Mouse (Mus musculus) gastrocnemius, postnatal 25 days (tissue): ENCODE results near the gene Strip2. TPM values are rescaled to one million over a fixed set of nuclear protein-coding genes. Genes with fewer than 3 reads are reported as not detected.

Source experiments
- DNase-seq: peaks from one replicate; pipeline ENCODE4 v3.0.0; 2022
- long read RNA-seq, 2 experiments: library from polyadenylated mRNA; stranded (forward); transcript quantifications; one replicate each; pipeline ENCODE4 v2.0.0; 2021
- total RNA-seq, 2 experiments: library from RNA; stranded (reverse); gene quantifications; 1 replicate in 1 of 2; 2 replicates in 1 of 2; pipeline ENCODE4 v1.2.3; 2021

Strip2 gene
- under 1 TPM; 0.94 to 1.00 TPM for total RNA-seq
- long read RNA-seq, experiment 1 = 0 reads
- long read RNA-seq, experiment 2 = 0 reads

DNA sequence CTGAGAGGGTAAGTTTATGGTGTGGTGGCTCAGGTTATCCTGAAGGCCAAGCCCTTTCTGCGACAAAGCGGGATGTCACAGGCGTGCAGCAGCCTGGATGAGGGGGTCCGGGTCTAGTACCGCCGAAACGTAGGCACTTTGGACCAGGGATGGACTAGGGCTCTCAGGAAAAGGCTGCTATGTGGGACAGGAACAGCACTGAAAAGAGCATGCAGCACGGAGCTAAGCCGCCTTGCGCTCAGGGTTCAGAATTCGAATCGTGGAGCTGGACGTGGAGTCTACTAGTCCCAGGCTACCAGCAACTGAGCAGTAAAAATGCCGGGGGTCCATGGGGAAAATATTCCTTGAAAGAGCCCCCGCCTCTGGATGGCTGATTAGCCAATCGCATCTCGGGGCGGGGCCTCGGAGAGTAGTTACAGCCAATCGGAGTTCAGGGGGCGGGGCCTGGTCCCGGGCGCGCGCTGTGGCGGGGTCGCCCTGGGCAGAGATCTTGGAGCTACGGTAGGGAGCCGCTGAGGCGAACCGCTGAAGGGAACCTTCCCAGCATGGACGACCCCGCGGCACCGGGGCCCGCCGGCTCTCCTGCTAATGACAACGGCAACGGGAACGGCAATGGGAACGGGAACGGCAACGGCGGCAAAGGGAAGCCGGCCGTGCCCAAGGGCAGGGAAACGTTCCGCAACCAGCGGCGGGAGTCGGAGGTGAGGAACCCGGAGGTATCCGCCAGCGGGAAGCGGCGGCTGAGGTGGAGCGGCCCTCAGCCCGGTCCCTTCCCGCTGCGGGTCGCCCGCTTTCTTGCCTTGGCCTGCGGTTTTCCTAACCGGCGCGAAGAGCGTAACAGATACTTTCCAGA lies at the start of gene Strip2:
TSS of gene Strip2 (plus strand) at position 483 of the 853 bp plus-strand sequence.
- peak; percentile 88 for DNase-seq

GRCm38 (mm10) chr6:29868341-29868895 lies 48.4 kb upstream of the Strip2 start:
- no peak for DNase-seq

GRCm38 (mm10) chr6:29873654-29874053 lies 43.2 kb upstream of the Strip2 start:
- no peak for DNase-seq

- DNase-seq = no peak
Measured at GRCm38 (mm10) chr6:29875576-29875975, 41.2 kb upstream of the Strip2 start.

DNA sequence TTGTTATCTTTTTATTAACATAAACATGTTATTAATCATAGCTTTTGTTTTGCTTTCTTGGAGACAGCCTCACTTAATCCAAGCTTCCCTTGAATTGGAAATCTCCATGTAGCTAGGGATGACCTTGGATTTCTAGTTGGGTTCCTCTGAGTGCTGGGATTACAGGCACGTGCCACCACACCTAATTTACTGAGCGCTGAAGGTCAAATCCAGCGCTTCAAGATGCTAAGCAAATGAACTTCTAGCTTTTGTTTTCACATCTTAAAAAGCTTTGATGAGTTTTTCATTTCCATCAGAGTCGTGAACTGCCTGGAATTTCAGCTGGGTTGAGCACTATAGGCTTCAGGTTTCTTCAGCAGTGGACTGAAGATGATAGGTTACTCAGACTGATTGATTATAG lies 40.0 kb upstream of the Strip2 start:
- no peak for DNase-seq

DNA sequence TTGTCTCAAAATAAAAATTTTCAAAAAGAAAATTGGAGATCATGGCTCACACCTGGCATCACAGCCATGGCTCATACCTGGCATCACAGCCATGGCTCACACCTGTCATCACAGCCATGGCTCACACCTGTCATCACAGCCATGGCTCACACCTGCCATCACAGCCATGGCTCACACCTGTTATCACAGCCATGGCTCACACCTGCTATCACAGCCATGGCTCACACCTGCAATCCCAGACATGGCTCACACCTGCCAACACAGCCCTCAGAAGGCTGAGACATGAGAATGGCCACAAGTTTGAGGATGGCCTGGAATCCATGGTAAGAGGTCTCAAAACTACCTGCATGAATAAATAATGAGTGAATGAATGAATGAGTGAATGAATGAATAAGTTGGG lies 37.2 kb upstream of the Strip2 start:
- DNase-seq = no peak

DNA sequence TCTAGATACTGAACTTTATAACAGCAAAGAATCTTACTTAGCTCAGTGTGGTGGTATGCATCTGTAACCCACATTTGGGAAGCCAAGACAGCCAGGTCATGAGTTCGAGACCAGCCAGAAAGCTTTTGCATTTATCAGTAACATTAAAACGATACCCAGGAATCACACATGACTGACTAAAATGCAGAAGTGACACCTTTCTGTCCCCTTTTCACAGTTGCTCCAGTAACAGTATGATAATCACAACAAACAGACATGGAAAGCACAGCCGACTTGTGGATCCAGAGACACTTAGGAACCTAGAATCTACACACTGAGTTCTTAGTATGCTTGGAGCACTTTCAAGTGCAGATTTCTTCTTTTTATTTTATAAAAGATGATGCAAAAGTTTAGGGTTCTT lies 36.0 kb upstream of the Strip2 start:
- DNase-seq = no peak

GRCm38 (mm10) chr6:29881936-29882335 lies 34.9 kb upstream of the Strip2 start:
- DNase-seq = no peak

DNA sequence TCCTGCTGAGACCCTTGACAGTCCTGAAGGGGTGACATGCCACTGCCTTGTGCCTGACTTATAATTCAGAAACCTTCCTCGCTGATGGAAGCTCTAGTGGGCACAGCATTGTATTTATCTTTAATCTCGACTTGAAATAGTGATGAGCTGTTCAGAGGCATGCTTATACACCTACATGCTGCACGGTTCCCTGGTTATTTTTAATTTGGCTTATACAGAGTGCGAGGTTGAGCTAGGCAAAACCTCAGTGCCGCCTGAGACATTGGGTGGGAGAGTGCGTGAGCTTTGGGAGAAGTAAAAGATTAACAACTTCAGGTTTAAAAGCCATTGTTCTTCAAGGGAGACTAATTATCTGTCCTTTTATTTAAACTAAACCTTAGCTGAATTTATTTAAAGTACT lies 33.9 kb upstream of the Strip2 start:
- no peak for DNase-seq

DNA sequence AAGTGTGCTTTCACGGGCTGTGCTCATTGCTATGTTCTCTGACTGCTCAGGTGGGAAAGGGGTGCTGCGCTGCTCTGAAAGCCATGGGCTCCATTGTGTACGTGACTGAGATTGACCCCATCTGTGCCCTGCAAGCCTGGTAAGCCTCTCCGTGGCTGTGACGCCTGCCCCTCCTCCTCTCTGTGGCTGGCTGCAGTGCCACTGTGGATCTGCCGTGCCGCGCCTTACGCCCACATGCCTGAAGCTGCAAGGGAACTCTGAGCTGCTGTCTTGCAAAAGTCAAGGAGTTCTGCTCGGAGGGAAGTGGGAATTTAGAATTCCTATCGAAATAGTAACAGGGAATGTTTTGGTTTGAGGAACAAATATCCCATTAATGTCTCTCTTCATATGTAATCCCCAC lies 25.7 kb upstream of the Strip2 start:
- no peak for DNase-seq

DNA sequence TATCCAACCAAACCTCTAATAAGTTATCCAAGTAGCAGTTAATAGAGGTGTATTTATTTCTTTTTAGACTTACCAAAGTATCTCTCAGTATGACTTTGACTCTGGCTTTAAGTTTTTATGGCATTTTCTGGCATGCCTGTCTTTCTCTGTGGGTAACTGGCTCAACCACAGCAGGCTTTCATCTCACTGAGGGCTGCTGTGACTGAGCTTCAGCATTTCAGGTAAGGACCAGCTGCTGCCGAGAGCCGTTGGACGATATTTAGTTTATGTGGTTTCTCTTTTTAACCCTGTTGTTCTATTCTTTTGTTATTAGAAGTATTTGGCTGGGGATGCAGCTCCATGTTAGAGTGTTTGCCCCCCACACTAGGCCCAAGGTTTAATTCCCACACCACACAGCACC lies 19.8 kb upstream of the Strip2 start:
- no peak for DNase-seq

- DNase-seq = no peak
Measured at GRCm38 (mm10) chr6:29901450-29901849, 15.4 kb upstream of the Strip2 start.

- no peak for DNase-seq
Measured at GRCm38 (mm10) chr6:29902256-29902655, 14.6 kb upstream of the Strip2 start.

DNA sequence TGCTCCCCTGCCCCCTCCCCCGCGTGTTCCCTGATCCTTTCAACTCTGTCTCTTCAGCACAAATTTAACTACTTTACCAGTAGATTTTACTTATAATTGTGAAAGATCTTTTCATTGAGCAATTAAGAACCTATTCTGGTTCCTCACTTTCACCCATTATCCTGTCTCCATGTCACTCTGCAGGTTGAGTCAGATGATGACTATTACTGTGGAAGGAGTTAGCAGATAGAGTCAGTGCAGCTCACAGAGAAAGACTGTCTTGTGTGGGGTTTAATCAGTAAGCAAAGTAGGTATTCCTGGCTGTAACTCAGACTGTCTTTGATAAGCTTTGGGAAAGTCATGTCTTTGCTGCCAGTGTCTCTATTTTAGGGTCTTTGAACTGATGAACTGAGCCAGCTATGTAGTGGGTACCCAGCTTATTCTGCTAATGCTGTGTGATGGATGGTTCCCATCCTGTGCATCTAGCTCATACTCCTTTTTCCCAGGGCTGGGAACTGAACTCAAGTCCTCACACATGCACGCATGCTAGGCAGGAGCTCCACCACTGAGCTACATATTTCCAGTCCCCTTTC lies 13.4 kb upstream of the Strip2 start:
- no peak for DNase-seq

- no peak for DNase-seq
Measured at GRCm38 (mm10) chr6:29904281-29904680, 12.5 kb upstream of the Strip2 start.

DNA sequence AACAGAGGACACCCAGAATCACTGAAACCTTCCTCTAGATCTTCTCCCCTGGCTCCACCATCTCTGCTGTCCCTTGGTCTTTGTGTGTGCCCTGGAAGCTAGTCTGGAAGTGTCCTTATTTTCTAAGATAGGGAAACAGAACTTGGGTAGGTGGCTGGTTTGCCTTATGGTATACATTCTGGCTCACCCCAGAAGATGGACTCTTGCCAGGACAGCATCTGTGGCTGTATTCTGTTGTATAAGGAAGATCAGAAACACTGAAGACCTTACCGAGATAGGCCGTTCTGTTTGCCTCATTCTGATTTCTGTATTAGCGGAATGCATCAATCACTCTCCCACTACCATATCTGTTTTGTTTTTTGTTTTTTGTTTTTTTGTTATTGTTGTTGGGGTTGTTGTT lies 6.2 kb upstream of the Strip2 start:
- no peak for DNase-seq

- no peak for DNase-seq
Measured at GRCm38 (mm10) chr6:29913673-29914072, 3.1 kb upstream of the Strip2 start.

- DNase-seq = no peak
Measured at GRCm38 (mm10) chr6:29914136-29914535, 2.7 kb upstream of the Strip2 start.

GRCm38 (mm10) chr6:29915836-29916235 lies 976 bp upstream of the Strip2 start:
- DNase-seq = no peak

DNA sequence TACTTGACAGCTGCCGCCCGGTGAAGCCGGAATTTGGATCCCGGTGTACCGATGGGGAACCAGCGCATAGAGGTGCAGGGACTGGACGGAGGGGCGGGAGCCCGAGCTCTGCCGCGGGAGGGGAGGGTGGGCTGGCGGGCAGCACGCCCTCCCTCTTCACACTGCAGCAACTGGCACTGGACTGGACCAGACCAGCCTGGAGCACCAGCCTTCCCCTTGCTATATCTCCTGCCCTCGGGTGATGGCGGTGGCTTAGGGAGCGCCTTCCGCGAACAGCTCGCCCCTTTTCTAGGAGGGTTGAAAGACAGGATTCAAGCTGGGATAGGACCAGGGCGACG lies 540 bp downstream of the Strip2 start:
- DNase-seq = peak; percentile 10

DNA sequence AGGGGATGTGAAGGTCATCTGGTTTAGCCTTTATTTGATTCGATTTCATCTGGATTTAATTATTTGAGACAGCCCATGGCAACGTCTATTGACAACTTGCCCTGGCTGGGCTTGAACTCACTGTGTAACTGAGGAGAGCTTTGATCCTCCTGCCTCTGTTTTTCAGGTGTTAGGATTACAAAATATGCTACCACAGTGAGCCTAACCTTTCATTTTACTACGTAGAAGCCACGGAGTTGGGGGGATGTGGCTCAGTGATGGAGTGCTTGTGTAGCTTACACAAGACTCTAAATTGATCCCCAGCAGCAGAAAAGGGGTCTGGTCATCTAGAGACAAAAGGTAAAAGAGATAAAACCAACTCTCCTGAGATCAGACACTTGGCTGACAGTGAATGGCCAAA lies 1.1 kb downstream of the Strip2 start:
- DNase-seq = no peak

GRCm38 (mm10) chr6:29923501-29923900 lies 6.7 kb downstream of the Strip2 start:
- DNase-seq = peak; percentile 46

GRCm38 (mm10) chr6:29925594-29926219 lies 8.9 kb downstream of the Strip2 start:
- DNase-seq = no peak
